Mouse (Mus musculus) monocyte, adult 5-6 weeks (primary cell): ENCODE measurements at regions not wholly inside any gene's neighbourhood (a gene's known extent, or its start where the extent isn't known, plus 50 kb on each side); places are given as distances from the start of the nearest gene placed in this dataset.

ENCODE experiments used
- ATAC-seq: fragments of 153-309, 156-312 bp; replicated peaks from 2 replicates; pipeline ENCODE4 v1.8.0; 2017; ENCODE audit warnings: mild to moderate bottlenecking; ENCODE audit not compliant: low TSS enrichment, insufficient number of reproducible peaks, severe bottlenecking, poor library complexity, low FRiP score

- peak; percentile 79; the same call in 1 of the 2 replicates for ATAC-seq
These were observed 55.9 kb upstream of the Ddx3x start for GRCm38 (mm10) chrX:13224902-13225301.

GRCm38 (mm10) chrX:13226429-13226828 is 54.3 kb upstream of the Ddx3x start:
- ATAC-seq, result no peak

- no peak for ATAC-seq
These were observed 50.7 kb upstream of the Ddx3x start for GRCm38 (mm10) chrX:13229891-13230614.

- peak; percentile 97 for ATAC-seq
These were observed 50.1 kb upstream of the Ddx3x start for GRCm38 (mm10) chrX:13230615-13231179.
